Mouse (Mus musculus) neural tube, embryonic 12.5 days (tissue): ENCODE results near the gene Pld4. TPM values are rescaled to one million over a fixed set of nuclear protein-coding genes. Genes with fewer than 3 reads are reported as not detected.

Source experiments
- ATAC-seq: fragments of 200-750 bp; cut with Nextera tagmentation; 2 replicates; pipeline ENCODE4 v1.8.0; 2017; ENCODE audit warnings: low read depth, mild to moderate bottlenecking, moderate TSS enrichment, moderate library complexity; ENCODE audit not compliant: low FRiP score
- H3K27ac ChIP-seq: fragments of 300-500 bp; sonication (generic); 2 replicates; pipeline ENCODE4 v1.5.1; 2016
- H3K27me3 ChIP-seq: fragments of 300-500 bp; sonication (generic); replicated peaks from 2 replicates; pipeline ENCODE4 v1.6.1; 2016; ENCODE audit warnings: mild to moderate bottlenecking
- H3K36me3 ChIP-seq: fragments of 300-500 bp; sonication (generic); 2 replicates; pipeline ENCODE4 v1.6.1; 2016; ENCODE audit warnings: mild to moderate bottlenecking
- H3K4me1 ChIP-seq: fragments of 300-500 bp; sonication (generic); 2 replicates; pipeline ENCODE4 v1.6.1; 2016
- H3K4me2 ChIP-seq: fragments of 300-500 bp; sonication (generic); replicated peaks from 2 replicates; pipeline ENCODE4 v1.6.1; 2016; ENCODE audit warnings: mild to moderate bottlenecking
- H3K4me3 ChIP-seq: fragments of 300-500 bp; sonication (generic); 2 replicates; pipeline ENCODE4 v1.5.1; 2016
- H3K9ac ChIP-seq: fragments of 300-500 bp; sonication (generic); 2 replicates; pipeline ENCODE4 v1.6.1; 2016; ENCODE audit warnings: mild to moderate bottlenecking
- H3K9me3 ChIP-seq: fragments of 300-500 bp; sonication (generic); 2 replicates; pipeline ENCODE4 v1.6.1; 2016; ENCODE audit warnings: mild to moderate bottlenecking
- WGBS: fragments of 180-500 bp; shearing (Covaris S2); methylation state at CpG from one replicate; pipeline ENCODE4 v1.1.7; 2016; 5-methylcytosine and 5-hydroxymethylcytosine counted together
- polyA plus RNA-seq: library from polyadenylated mRNA; unstranded; fragments of >200 nt; fragmentation: Nextera tagmentation; extraction: Ambion mirVana; gene quantifications from 2 replicates; pipeline ENCODE4 v1.2.1, GENCODE M21; 2016

Gene Pld4
- polyA plus RNA-seq, 1 experiment from 2014 or later: 5.8 TPM

GRCm38 (mm10) chr12:112742768-112743167 lies 17.7 kb upstream of the Pld4 start:
- WGBS: 75% methylated on average over 6 of the region's 6 CpGs
- Histone ChIP-seq H3K9ac (0 out of 2 replicates have a peak overlapping the region, but pooled peaks have one; percentile 35), H3K4me1 (peaks cover 15% of the 10 kb centered on the region), H3K27ac (0 out of 2 replicates have a peak overlapping the region, but pooled peaks have one; percentile 1), H3K36me3 (peaks cover 55% of the 10 kb centered on the region), H3K9me3 (no peaks in the 10 kb centered on the region), H3K27me3 (no peaks in the 10 kb centered on the region), H3K4me3 (no peak overlapping the region), H3K4me2 (no peak overlapping the region)
- 0 out of 2 replicates have a peak, but pooled peaks have one; percentile 2 for ATAC-seq

- Histone ChIP-seq H3K9ac (0 out of 2 replicates have a peak overlapping the region, but pooled peaks have one; percentile 35), H3K4me1 (peaks cover 15% of the 10 kb centered on the region), H3K4me3 (no peak overlapping the region), H3K9me3 (no peaks in the 10 kb centered on the region), H3K4me2 (no peak overlapping the region), H3K36me3 (peaks cover 49% of the 10 kb centered on the region), H3K27me3 (no peaks in the 10 kb centered on the region), H3K27ac (no peak overlapping the region)
- peak; percentile 45; the same call in 1 of the 2 replicates for ATAC-seq
- WGBS: 62% methylated on average over 25 of the region's 25 CpGs
Observed at GRCm38 (mm10) chr12:112743168-112743975, 17.1 kb upstream of the Pld4 start.

- Histone ChIP-seq H3K4me2 (no peak overlapping the region), H3K4me3 (no peak overlapping the region), H3K4me1 (peaks cover 15% of the 10 kb centered on the region), H3K9me3 (no peaks in the 10 kb centered on the region), H3K36me3 (peaks cover 40% of the 10 kb centered on the region), H3K9ac (no peak overlapping the region), H3K27me3 (no peaks in the 10 kb centered on the region), H3K27ac (no peak overlapping the region)
- WGBS: 91% methylated on average over 11 of the region's 11 CpGs
- ATAC-seq: no peak
Observed at GRCm38 (mm10) chr12:112744211-112744610, 16.2 kb upstream of the Pld4 start.

GRCm38 (mm10) chr12:112744891-112745580 lies 15.4 kb upstream of the Pld4 start:
- Histone ChIP-seq H3K4me1 (peaks cover 15% of the 10 kb centered on the region), H3K36me3 (peaks cover 32% of the 10 kb centered on the region), H3K4me3 (no peak overlapping the region), H3K9me3 (no peaks in the 10 kb centered on the region), H3K27me3 (no peaks in the 10 kb centered on the region), H3K9ac (no peak overlapping the region), H3K4me2 (no peak overlapping the region), H3K27ac (no peak overlapping the region)
- no peak for ATAC-seq
- 88% methylated on average over 10 of the region's 10 CpGs for WGBS

- no peaks in the 10 kb centered on the region for H3K27me3 ChIP-seq
- H3K4me1 ChIP-seq: peaks cover 15% of the 10 kb centered on the region
- no peaks in the 10 kb centered on the region for H3K9me3 ChIP-seq
- no peak for ATAC-seq
- H3K4me2 ChIP-seq: no peak overlapping the region
- WGBS: 90% methylated on average over 10 of the region's 10 CpGs
- no peak overlapping the region for H3K9ac ChIP-seq
- H3K27ac ChIP-seq: no peak overlapping the region
- H3K4me3 ChIP-seq: no peak overlapping the region
- H3K36me3 ChIP-seq: peaks cover 29% of the 10 kb centered on the region
Observed at GRCm38 (mm10) chr12:112745716-112746115, 14.7 kb upstream of the Pld4 start.

- no peak overlapping the region for H3K27ac ChIP-seq
- no peaks in the 10 kb centered on the region for H3K27me3 ChIP-seq
- peaks cover 15% of the 10 kb centered on the region for H3K4me1 ChIP-seq
- H3K4me2 ChIP-seq: no peak overlapping the region
- no peak overlapping the region for H3K4me3 ChIP-seq
- no peaks in the 10 kb centered on the region for H3K9me3 ChIP-seq
- 79% methylated on average over 4 of the region's 4 CpGs for WGBS
- ATAC-seq: peak; percentile 5; the same call in 1 of the 2 replicates
- no peak overlapping the region for H3K9ac ChIP-seq
- peaks cover 26% of the 10 kb centered on the region for H3K36me3 ChIP-seq
Observed at GRCm38 (mm10) chr12:112746461-112746807, 14.0 kb upstream of the Pld4 start.

GRCm38 (mm10) chr12:112746808-112747605 lies 13.4 kb upstream of the Pld4 start:
- H3K4me2 ChIP-seq: peak overlapping the region; percentile 32
- WGBS: 30% methylated on average over 10 of the region's 10 CpGs
- H3K4me3 ChIP-seq: no peak overlapping the region

GRCm38 (mm10) chr12:112747606-112747970 lies 12.9 kb upstream of the Pld4 start:
- Histone ChIP-seq H3K9ac (no peak overlapping the region), H3K27ac (peak overlapping the region; percentile 83), H3K4me3 (no peak overlapping the region), H3K27me3 (no peaks in the 10 kb centered on the region), H3K36me3 (peaks cover 21% of the 10 kb centered on the region), H3K4me2 (peak overlapping the region; percentile 32), H3K9me3 (no peaks in the 10 kb centered on the region), H3K4me1 (peaks cover 15% of the 10 kb centered on the region)
- ATAC-seq: no peak; the same call in 1 of the 2 replicates
- 75% methylated on average over 8 of the region's 8 CpGs for WGBS

More at GRCm38 (mm10) chr12:112746808-112747605, 13.4 kb upstream of the Pld4 start:
- H3K36me3 ChIP-seq: peaks cover 25% of the 10 kb centered on the region
- H3K9me3 ChIP-seq: no peaks in the 10 kb centered on the region
- H3K9ac ChIP-seq: peak overlapping the region; percentile 29; the same call in 1 of the 2 replicates
- no peaks in the 10 kb centered on the region for H3K27me3 ChIP-seq
- peaks cover 15% of the 10 kb centered on the region for H3K4me1 ChIP-seq
- peak; percentile 77 for ATAC-seq
- H3K27ac ChIP-seq: peak overlapping the region; percentile 83

GRCm38 (mm10) chr12:112750976-112751375 lies 9.5 kb upstream of the Pld4 start:
- no peak overlapping the region for H3K27ac ChIP-seq
- 87% methylated on average over 12 of the region's 12 CpGs for WGBS

GRCm38 (mm10) chr12:112752399-112752798 lies 8.1 kb upstream of the Pld4 start:
- Histone ChIP-seq H3K4me3 (no peak overlapping the region), H3K9me3 (no peaks in the 10 kb centered on the region), H3K4me2 (no peak overlapping the region), H3K4me1 (peaks cover 4% of the 10 kb centered on the region), H3K27me3 (no peaks in the 10 kb centered on the region), H3K27ac (no peak overlapping the region), H3K36me3 (no peaks in the 10 kb centered on the region), H3K9ac (no peak overlapping the region)
- 60% methylated on average over 2 of the region's 2 CpGs for WGBS
- ATAC-seq: no peak

More at GRCm38 (mm10) chr12:112750976-112751375, 9.5 kb upstream of the Pld4 start:
- Histone ChIP-seq H3K27me3 (no peaks in the 10 kb centered on the region), H3K4me1 (peaks cover 11% of the 10 kb centered on the region), H3K4me3 (no peak overlapping the region), H3K9me3 (no peaks in the 10 kb centered on the region), H3K4me2 (no peak overlapping the region), H3K36me3 (no peaks in the 10 kb centered on the region), H3K9ac (no peak overlapping the region)
- no peak for ATAC-seq

- no peak for ATAC-seq
- Histone ChIP-seq H3K27ac (no peak overlapping the region), H3K27me3 (no peaks in the 10 kb centered on the region), H3K9ac (no peak overlapping the region), H3K4me1 (no peaks in the 10 kb centered on the region), H3K9me3 (no peaks in the 10 kb centered on the region), H3K4me3 (no peak overlapping the region), H3K4me2 (no peak overlapping the region), H3K36me3 (no peaks in the 10 kb centered on the region)
- 81% methylated on average over 4 of the region's 4 CpGs for WGBS
Observed at GRCm38 (mm10) chr12:112755900-112756299, 4.6 kb upstream of the Pld4 start.

GRCm38 (mm10) chr12:112757896-112758295 lies 2.6 kb upstream of the Pld4 start:
- H3K36me3 ChIP-seq: no peaks in the 10 kb centered on the region
- H3K27ac ChIP-seq: no peak overlapping the region
- H3K9me3 ChIP-seq: no peaks in the 10 kb centered on the region
- ATAC-seq: no peak
- no peak overlapping the region for H3K4me2 ChIP-seq
- no peaks in the 10 kb centered on the region for H3K4me1 ChIP-seq
- no peaks in the 10 kb centered on the region for H3K27me3 ChIP-seq
- no peak overlapping the region for H3K4me3 ChIP-seq
- H3K9ac ChIP-seq: no peak overlapping the region
- WGBS: 93% methylated on average over 5 of the region's 5 CpGs
